Mouse (Mus musculus): Measurements from ENCODE around the gene Gas1. TPM values are rescaled to one million over a fixed set of nuclear protein-coding genes. Genes with fewer than 3 reads are reported as not detected.

The Gas1 gene
- polyA plus RNA-seq, 1 experiment from 2014 or later: 185 TPM

DNA sequence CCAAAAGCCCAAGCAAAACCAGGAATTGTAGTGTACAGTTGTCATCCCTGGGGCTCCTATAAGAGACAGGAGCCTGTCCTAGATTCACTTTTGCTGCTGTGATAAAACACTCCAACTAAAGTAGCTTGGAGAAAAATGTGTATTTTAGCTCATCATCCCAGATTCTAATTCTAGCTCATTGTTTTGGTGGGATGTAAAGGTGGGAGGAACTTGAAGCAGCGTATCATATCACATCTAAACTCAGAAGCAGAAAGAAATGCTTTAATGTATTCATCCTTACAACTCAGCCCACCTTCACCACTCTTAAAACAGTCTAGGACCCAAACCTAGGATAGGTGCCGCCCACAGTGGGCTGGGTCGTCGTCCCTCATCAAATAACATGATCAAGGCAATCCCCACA lies 40.2 kb downstream of the Gas1 start:
- peaks cover 21% of the 10 kb centered on the region for H3K4me1 ChIP-seq (replicated peaks; ENCODE audit: control insufficient read depth, insufficient read depth, low read length)
- DNase-seq (ENCODE audit: low spot score) (no peak), ATAC-seq (replicated peaks; ENCODE audit: low FRiP score) (no peak)
- WGBS: 95% methylated on average over 4 of the region's 4 CpGs
- no peak overlapping the region for H3K4me3 ChIP-seq (ENCODE audit: low read depth, low read length)
- H3K27ac ChIP-seq (ENCODE audit: low read depth, low read length): no peak overlapping the region
- no peak overlapping the region for H3K4me2 ChIP-seq (ENCODE audit: low read depth, low read length, severe bottlenecking)
- no peaks in the 10 kb centered on the region for H3K36me3 ChIP-seq (ENCODE audit: control insufficient read depth, insufficient read depth, low read length)
- no peaks in the 10 kb centered on the region; the same call in 1 of the 2 replicates for H3K27me3 ChIP-seq (ENCODE audit: control insufficient read depth, insufficient read depth, low read length)
- H3K9me3 ChIP-seq (ENCODE audit: control insufficient read depth, low read length): no peaks in the 10 kb centered on the region
- no peak overlapping the region for H3K9ac ChIP-seq (ENCODE audit: low read length)

GRCm38 (mm10) chr13:60134439-60134799 lies 42.7 kb downstream of the Gas1 start:
- Histone ChIP-seq H3K4me2 (ENCODE audit: low read depth, low read length, severe bottlenecking) (no peak overlapping the region), H3K4me1 (replicated peaks; ENCODE audit: control insufficient read depth, insufficient read depth, low read length) (peaks cover 23% of the 10 kb centered on the region), H3K4me3 (ENCODE audit: low read depth, low read length) (no peak overlapping the region), H3K9me3 (ENCODE audit: control insufficient read depth, low read length) (no peaks in the 10 kb centered on the region), H3K36me3 (ENCODE audit: control insufficient read depth, insufficient read depth, low read length) (no peaks in the 10 kb centered on the region), H3K9ac (ENCODE audit: low read length) (no peak overlapping the region), H3K27ac (ENCODE audit: low read depth, low read length) (no peak overlapping the region), H3K27me3 (ENCODE audit: control insufficient read depth, insufficient read depth, low read length) (no peaks in the 10 kb centered on the region; the same call in 1 of the 2 replicates)
- ATAC-seq (replicated peaks; ENCODE audit: low FRiP score): 0 out of 2 replicates have a peak, but pooled peaks have one; percentile 5
- WGBS: 97% methylated on average over 5 of the region's 5 CpGs
- no peak for DNase-seq (ENCODE audit: low spot score)

- Histone ChIP-seq H3K27ac (ENCODE audit: low read depth, low read length) (no peak overlapping the region), H3K4me2 (ENCODE audit: low read depth, low read length, severe bottlenecking) (no peak overlapping the region), H3K36me3 (ENCODE audit: control insufficient read depth, insufficient read depth, low read length) (no peaks in the 10 kb centered on the region), H3K9me3 (ENCODE audit: control insufficient read depth, low read length) (no peaks in the 10 kb centered on the region), H3K4me3 (ENCODE audit: low read depth, low read length) (no peak overlapping the region), H3K4me1 (replicated peaks; ENCODE audit: control insufficient read depth, insufficient read depth, low read length) (peaks cover 26% of the 10 kb centered on the region), H3K9ac (ENCODE audit: low read length) (no peak overlapping the region), H3K27me3 (ENCODE audit: control insufficient read depth, insufficient read depth, low read length) (no peaks in the 10 kb centered on the region; the same call in 1 of the 2 replicates)
- DNase-seq (ENCODE audit: low spot score) (peak; percentile 67), ATAC-seq (replicated peaks; ENCODE audit: low FRiP score) (peak; percentile 89)
- 23% methylated on average over 10 of the region's 10 CpGs for WGBS
Measured at GRCm38 (mm10) chr13:60133716-60134438, 43.3 kb downstream of the Gas1 start.

DNA sequence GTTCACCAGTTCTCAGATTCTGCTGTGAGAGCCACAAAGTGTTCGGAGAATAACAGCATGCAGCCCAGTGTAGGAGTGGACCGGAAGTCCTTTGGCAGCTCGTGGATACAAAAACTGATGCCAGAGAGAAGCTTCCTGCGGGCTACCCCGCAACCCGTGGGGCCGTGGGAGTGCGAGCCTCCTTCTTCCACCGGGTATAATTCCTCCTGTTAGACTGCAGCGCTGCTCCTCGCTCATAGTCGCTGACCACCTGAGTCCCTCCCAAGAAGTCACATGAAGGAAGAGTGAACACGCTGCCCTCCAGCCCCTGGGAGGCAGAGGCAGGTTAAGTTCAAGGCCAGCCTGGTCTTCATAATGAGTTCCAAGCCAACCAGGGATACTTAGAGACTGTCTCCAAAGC lies 45.4 kb downstream of the Gas1 start:
- WGBS: 63% methylated on average over 13 of the region's 13 CpGs
- Histone ChIP-seq H3K4me3 (ENCODE audit: low read depth, low read length) (no peak overlapping the region), H3K27ac (ENCODE audit: low read depth, low read length) (no peak overlapping the region), H3K27me3 (ENCODE audit: control insufficient read depth, insufficient read depth, low read length) (no peaks in the 10 kb centered on the region; the same call in 1 of the 2 replicates), H3K36me3 (ENCODE audit: control insufficient read depth, insufficient read depth, low read length) (no peaks in the 10 kb centered on the region), H3K4me1 (replicated peaks; ENCODE audit: control insufficient read depth, insufficient read depth, low read length) (peaks cover 26% of the 10 kb centered on the region), H3K9ac (ENCODE audit: low read length) (no peak overlapping the region), H3K9me3 (ENCODE audit: control insufficient read depth, low read length) (no peaks in the 10 kb centered on the region), H3K4me2 (ENCODE audit: low read depth, low read length, severe bottlenecking) (no peak overlapping the region)
- DNase-seq (ENCODE audit: low spot score) (no peak), ATAC-seq (replicated peaks; ENCODE audit: low FRiP score) (no peak)

GRCm38 (mm10) chr13:60129541-60129940 lies 47.6 kb downstream of the Gas1 start:
- no peak overlapping the region for H3K27ac ChIP-seq (ENCODE audit: low read depth, low read length)
- H3K4me3 ChIP-seq (ENCODE audit: low read depth, low read length): no peak overlapping the region
- no peaks in the 10 kb centered on the region for H3K9me3 ChIP-seq (ENCODE audit: control insufficient read depth, low read length)
- no peak for DNase-seq (ENCODE audit: low spot score)
- H3K27me3 ChIP-seq (ENCODE audit: control insufficient read depth, insufficient read depth, low read length): no peaks in the 10 kb centered on the region; the same call in 1 of the 2 replicates
- H3K36me3 ChIP-seq (ENCODE audit: control insufficient read depth, insufficient read depth, low read length): no peaks in the 10 kb centered on the region
- no peak for ATAC-seq (replicated peaks; ENCODE audit: low FRiP score)
- WGBS: 81% methylated on average over 9 of the region's 9 CpGs
- H3K4me1 ChIP-seq (replicated peaks; ENCODE audit: control insufficient read depth, insufficient read depth, low read length): peaks cover 37% of the 10 kb centered on the region
- H3K4me2 ChIP-seq (ENCODE audit: low read depth, low read length, severe bottlenecking): no peak overlapping the region
- no peak overlapping the region for H3K9ac ChIP-seq (ENCODE audit: low read length)

DNA sequence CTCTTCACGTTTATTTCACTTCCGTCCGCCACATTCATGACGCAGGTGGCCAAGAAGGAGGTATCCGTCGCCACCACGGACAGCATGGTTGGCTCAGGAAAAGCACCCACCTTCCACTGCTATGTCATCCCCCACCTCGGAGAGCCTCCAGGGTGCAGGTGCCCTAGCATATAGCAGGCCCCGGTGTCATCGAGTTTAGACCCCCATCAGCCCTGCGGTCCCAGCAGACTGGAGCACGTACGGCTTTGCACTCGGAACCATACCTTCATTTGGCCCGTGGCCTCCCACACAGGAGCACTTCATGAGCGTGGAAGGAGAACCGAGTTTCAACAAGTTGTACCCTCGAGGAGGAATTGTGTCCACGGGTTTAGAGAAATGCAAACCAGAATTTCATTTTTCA lies 50.8 kb downstream of the Gas1 start:
- no peaks in the 10 kb centered on the region for H3K36me3 ChIP-seq (ENCODE audit: control insufficient read depth, insufficient read depth, low read length)
- peak overlapping the region; percentile 68 for H3K27ac ChIP-seq (ENCODE audit: low read depth, low read length)
- H3K4me3 ChIP-seq (ENCODE audit: low read depth, low read length): no peak overlapping the region
- no peak overlapping the region for H3K9ac ChIP-seq (ENCODE audit: low read length)
- H3K9me3 ChIP-seq (ENCODE audit: control insufficient read depth, low read length): no peaks in the 10 kb centered on the region
- H3K4me1 ChIP-seq (replicated peaks; ENCODE audit: control insufficient read depth, insufficient read depth, low read length): peaks cover 31% of the 10 kb centered on the region
- DNase-seq (ENCODE audit: low spot score) (no peak), ATAC-seq (replicated peaks; ENCODE audit: low FRiP score) (no peak)
- 61% methylated on average over 19 of the region's 19 CpGs for WGBS
- H3K4me2 ChIP-seq (ENCODE audit: low read depth, low read length, severe bottlenecking): 0 out of 2 replicates have a peak overlapping the region, but pooled peaks have one; percentile 24
- H3K27me3 ChIP-seq (ENCODE audit: control insufficient read depth, insufficient read depth, low read length): no peaks in the 10 kb centered on the region; the same call in 1 of the 2 replicates

DNA sequence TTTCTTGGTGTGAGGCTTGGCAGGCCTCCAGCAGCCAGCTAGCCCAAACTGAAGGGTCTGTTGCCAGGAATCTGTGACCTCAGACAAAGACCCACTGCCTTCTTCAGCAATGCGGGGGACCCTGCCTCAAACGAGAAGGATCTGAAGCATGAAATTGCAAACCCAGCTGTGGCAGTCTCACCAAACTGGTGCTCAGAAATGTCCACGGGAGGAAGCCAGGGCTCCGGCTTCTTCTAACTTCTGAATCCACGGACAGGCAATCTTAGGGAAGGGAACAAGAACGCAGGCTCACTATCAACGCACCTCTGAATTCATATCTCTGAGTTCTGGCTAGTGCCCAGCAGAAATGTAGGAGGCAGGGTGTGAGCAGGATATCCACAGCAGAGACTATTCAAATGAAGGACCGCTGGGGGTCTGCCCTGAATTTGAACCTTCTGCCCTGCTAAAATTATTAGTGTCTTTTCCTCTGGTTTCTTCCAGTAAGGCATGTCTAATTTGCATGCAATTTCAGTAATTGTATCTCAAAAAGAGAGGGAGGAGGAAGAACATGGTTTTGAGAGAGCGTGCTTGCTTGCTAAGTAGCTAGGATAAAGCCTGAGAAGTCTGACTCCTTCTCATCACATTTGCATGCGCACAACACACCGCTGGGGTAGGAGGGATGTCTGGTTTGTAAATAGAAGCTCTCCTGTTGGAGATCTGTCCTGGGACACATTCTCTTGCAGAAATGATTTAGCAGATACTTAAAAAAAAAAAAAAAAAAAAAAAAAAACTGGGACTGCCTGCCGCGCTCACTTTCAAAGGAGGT lies 51.5 kb downstream of the Gas1 start:
- ATAC-seq (replicated peaks; ENCODE audit: low FRiP score): peak; percentile 75

DNA sequence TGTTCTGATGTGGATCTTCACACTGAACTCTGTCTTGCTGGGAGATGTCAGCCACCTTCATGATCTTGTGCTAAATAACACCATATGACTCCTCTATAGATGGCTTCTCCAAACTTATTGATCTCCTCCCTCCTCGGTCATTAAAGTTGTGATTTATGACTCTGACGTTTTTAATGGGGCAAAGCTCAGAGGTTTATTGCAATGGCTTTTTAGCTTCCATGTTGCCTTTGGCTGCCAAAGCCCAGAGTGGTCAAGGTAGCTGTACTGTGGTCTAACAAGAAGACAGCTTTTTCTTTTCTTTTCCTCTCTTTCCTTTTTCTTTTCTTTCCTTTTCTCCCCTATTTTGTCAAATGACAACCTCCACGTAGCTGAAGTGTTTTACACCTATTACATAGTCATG lies 52.1 kb downstream of the Gas1 start:
- H3K36me3 ChIP-seq (ENCODE audit: control insufficient read depth, insufficient read depth, low read length): no peaks in the 10 kb centered on the region
- H3K9ac ChIP-seq (ENCODE audit: low read length): no peak overlapping the region
- ATAC-seq (replicated peaks; ENCODE audit: low FRiP score) (0 out of 2 replicates have a peak, but pooled peaks have one; percentile 2), DNase-seq (ENCODE audit: low spot score) (no peak)
- no peaks in the 10 kb centered on the region for H3K9me3 ChIP-seq (ENCODE audit: control insufficient read depth, low read length)
- H3K27me3 ChIP-seq (ENCODE audit: control insufficient read depth, insufficient read depth, low read length): no peaks in the 10 kb centered on the region; the same call in 1 of the 2 replicates
- no peak overlapping the region for H3K27ac ChIP-seq (ENCODE audit: low read depth, low read length)
- WGBS: 38% methylated on average over 3 of the region's 3 CpGs
- H3K4me2 ChIP-seq (ENCODE audit: low read depth, low read length, severe bottlenecking): no peak overlapping the region
- H3K4me3 ChIP-seq (ENCODE audit: low read depth, low read length): no peak overlapping the region
- peaks cover 31% of the 10 kb centered on the region for H3K4me1 ChIP-seq (replicated peaks; ENCODE audit: control insufficient read depth, insufficient read depth, low read length)

More for the DNA sequence above, 51.5 kb downstream of the Gas1 start:
- WGBS: 15% methylated on average over 13 of the region's 13 CpGs
- H3K4me2 ChIP-seq (ENCODE audit: low read depth, low read length, severe bottlenecking): peak overlapping the region; percentile 24; the same call in 1 of the 2 replicates
- no peak overlapping the region for H3K4me3 ChIP-seq (ENCODE audit: low read depth, low read length)
- H3K4me1 ChIP-seq (replicated peaks; ENCODE audit: control insufficient read depth, insufficient read depth, low read length): peaks cover 31% of the 10 kb centered on the region
- no peak overlapping the region for H3K9ac ChIP-seq (ENCODE audit: low read length)
- DNase-seq (ENCODE audit: low spot score): peak; percentile 75
- H3K27me3 ChIP-seq (ENCODE audit: control insufficient read depth, insufficient read depth, low read length): no peaks in the 10 kb centered on the region; the same call in 1 of the 2 replicates
- H3K27ac ChIP-seq (ENCODE audit: low read depth, low read length): peak overlapping the region; percentile 68
- no peaks in the 10 kb centered on the region for H3K36me3 ChIP-seq (ENCODE audit: control insufficient read depth, insufficient read depth, low read length)
- H3K9me3 ChIP-seq (ENCODE audit: control insufficient read depth, low read length): no peaks in the 10 kb centered on the region
